Mouse (Mus musculus): ENCODE results near the gene Ago3.

Ago3 gene

GRCm38 (mm10) chr4:126423866-126424265 lies 5.5 kb downstream of the Ago3 start:
- DNase-seq (ENCODE audit: low read depth, low spot score) = no peak

- DNase-seq (ENCODE audit: low read depth, low spot score) = no peak
These were observed 13.6 kb downstream of the Ago3 start for GRCm38 (mm10) chr4:126415707-126416106.

- DNase-seq (ENCODE audit: low read depth, low spot score) = no peak
These were observed 16.8 kb downstream of the Ago3 start for GRCm38 (mm10) chr4:126412526-126412925.

GRCm38 (mm10) chr4:126371497-126371896 lies 57.9 kb downstream of the Ago3 start:
- DNase-seq (ENCODE audit: low read depth, low spot score) = no peak

- no peak for DNase-seq (ENCODE audit: low read depth, low spot score)
These were observed 69.3 kb downstream of the Ago3 start for GRCm38 (mm10) chr4:126360069-126360468.

- no peak for DNase-seq (ENCODE audit: low read depth, low spot score)
These were observed 85.9 kb downstream of the Ago3 start for GRCm38 (mm10) chr4:126343451-126343850.

GRCm38 (mm10) chr4:126339461-126339860 lies 89.9 kb downstream of the Ago3 start:
- no peak for DNase-seq (ENCODE audit: low read depth, low spot score)

- DNase-seq (ENCODE audit: low read depth, low spot score) = no peak
These were observed 97.0 kb downstream of the Ago3 start for GRCm38 (mm10) chr4:126332358-126332757.

- DNase-seq (ENCODE audit: low read depth, low spot score) = no peak
These were observed 97.6 kb downstream of the Ago3 start for GRCm38 (mm10) chr4:126331751-126332150.

- DNase-seq (ENCODE audit: low read depth, low spot score) = no peak
These were observed 99.1 kb downstream of the Ago3 start for GRCm38 (mm10) chr4:126330295-126330694.

GRCm38 (mm10) chr4:126326036-126326435 lies 103.3 kb downstream of the Ago3 start:
- no peak for DNase-seq (ENCODE audit: low read depth, low spot score)

- DNase-seq (ENCODE audit: low read depth, low spot score) = no peak
These were observed 104.0 kb downstream of the Ago3 start, which contains the start of gene Tekt2 for GRCm38 (mm10) chr4:126325281-126325861. TSS of gene Tekt2 (minus strand) at chr4:126325688.

GRCm38 (mm10) chr4:126324861-126325260 lies 104.5 kb downstream of the Ago3 start:
- no peak for DNase-seq (ENCODE audit: low read depth, low spot score)

- DNase-seq (ENCODE audit: low read depth, low spot score) = no peak
These were observed 106.7 kb downstream of the Ago3 start for GRCm38 (mm10) chr4:126322646-126323045.

GRCm38 (mm10) chr4:126321854-126322511 lies 107.4 kb downstream of the Ago3 start:
- no peak for DNase-seq (ENCODE audit: low read depth, low spot score)

- DNase-seq (ENCODE audit: low read depth, low spot score) = peak; percentile 97
These were observed 108.1 kb downstream of the Ago3 start, which contains the start of gene Adprhl2 for GRCm38 (mm10) chr4:126321111-126321853. TSS of gene Adprhl2 (minus strand) at chr4:126321703.

- DNase-seq (ENCODE audit: low read depth, low spot score) = no peak
These were observed 109.5 kb downstream of the Ago3 start for GRCm38 (mm10) chr4:126319806-126320205.

GRCm38 (mm10) chr4:126316443-126317040 lies 112.8 kb downstream of the Ago3 start:
- DNase-seq (ENCODE audit: low read depth, low spot score) = no peak

GRCm38 (mm10) chr4:126315931-126316330 lies 113.4 kb downstream of the Ago3 start:
- DNase-seq (ENCODE audit: low read depth, low spot score) = no peak

GRCm38 (mm10) chr4:126314393-126314792 lies 115.0 kb downstream of the Ago3 start:
- DNase-seq (ENCODE audit: low read depth, low spot score) = no peak

- DNase-seq (ENCODE audit: low read depth, low spot score) = no peak
These were observed 116.2 kb downstream of the Ago3 start for GRCm38 (mm10) chr4:126313202-126313601.

GRCm38 (mm10) chr4:126311566-126312200 lies 117.7 kb downstream of the Ago3 start:
- DNase-seq (ENCODE audit: low read depth, low spot score) = no peak
